Mouse (Mus musculus) liver, embryonic 14.5 days (tissue): ENCODE measurements around the gene Cox19.

ENCODE experiments used
- CTCF ChIP-seq: IDR thresholded peaks from 2 replicates; pipeline ENCODE4 v1.5.1; 2016; ENCODE audit warnings: antibody characterized with exemption, low read depth, control low read depth
- EP300 ChIP-seq: IDR thresholded peaks from 2 replicates; pipeline ENCODE4 v1.6.1; 2016; ENCODE audit warnings: antibody characterized with exemption, low read depth

GRCm38 (mm10) chr5:139366484-139366883 lies 15.3 kb upstream of the Cox19 start:
- TF ChIP-seq CTCF = no peak
- TF ChIP-seq EP300 = no peak
